Mouse (Mus musculus): Measurements from ENCODE around the gene Zfp597. TPM values are rescaled to one million over a fixed set of nuclear protein-coding genes. Genes with fewer than 3 reads are reported as not detected.
A peak's percentile ranks its signal among the peaks of the same experiment; 100 is the strongest.

Zfp597 gene
- polyA plus RNA-seq, 2 experiments = 2.0 TPM

- DNase-seq (ENCODE audit: low read depth in 3 of 3, low spot score in 3 of 3) (no peak), ATAC-seq (ENCODE audit: insufficient read depth) (no peak)
- H3K4me1 ChIP-seq (replicated peaks; ENCODE audit: control insufficient read depth in 2 of 2, insufficient read depth in 2 of 2, low read length in 1 of 2) = peaks cover 2 to 5% of the 10 kb centered on the region in 2 experiments; a peak in 3 of 4 replicates
- H3K36me3 ChIP-seq (replicated peaks; ENCODE audit: control insufficient read depth, insufficient read depth, low read depth) = no peaks in the 10 kb centered on the region; the same call in 1 of the 2 replicates
- H3K9me3 ChIP-seq (ENCODE audit: control insufficient read depth, low read length) = no peaks in the 10 kb centered on the region
- no peaks in the 10 kb centered on the region for H3K27me3 ChIP-seq (ENCODE audit: control insufficient read depth, insufficient read depth, low read length)
- no peak overlapping the region for H3K27ac ChIP-seq
- no peak overlapping the region for H3K4me3 ChIP-seq (ENCODE audit: insufficient read depth in 1 of 2, low read depth in 2 of 2, low read length in 2 of 2)
- TF ChIP-seq CTCF (IDR thresholded peaks at IDR 0.05; ENCODE audit: low read depth) = no peak
- no peak for TF ChIP-seq EP300 (IDR thresholded peaks at IDR 0.05; ENCODE audit: low read depth)
- WGBS (ENCODE audit: insufficient replicate concordance) = 85% methylated on average over 14 of the region's 14 CpGs
- H3K9ac ChIP-seq (replicated peaks) = no peak overlapping the region
- no peak overlapping the region for H3K4me2 ChIP-seq (ENCODE audit: low read depth)
These were observed 7.4 kb upstream of the Zfp597 start for GRCm38 (mm10) chr16:3891621-3892295.

- DNase-seq (ENCODE audit: low read depth in 3 of 3, low spot score in 3 of 3) (no peak), ATAC-seq (ENCODE audit: insufficient read depth) (0 out of 2 replicates have a peak, but pooled peaks have one; percentile 1)
- Histone ChIP-seq H3K9ac (replicated peaks) (peak overlapping the region; percentile 89), H3K4me2 (ENCODE audit: low read depth) (peak overlapping the region; percentile 83), H3K4me1 (replicated peaks; ENCODE audit: control insufficient read depth in 2 of 2, insufficient read depth in 2 of 2, low read length in 1 of 2) (peaks cover 8 to 20% of the 10 kb centered on the region in 2 experiments), H3K9me3 (ENCODE audit: control insufficient read depth, low read length) (no peaks in the 10 kb centered on the region), H3K36me3 (replicated peaks; ENCODE audit: control insufficient read depth, insufficient read depth, low read depth) (no peaks in the 10 kb centered on the region), H3K27me3 (ENCODE audit: control insufficient read depth, insufficient read depth, low read length) (no peaks in the 10 kb centered on the region), H3K27ac (peak overlapping the region; percentile 47), H3K4me3 (ENCODE audit: insufficient read depth in 1 of 2, low read depth in 2 of 2, low read length in 2 of 2) (peak overlapping the region; percentile 80 to 87)
- WGBS (ENCODE audit: insufficient replicate concordance) = 2% methylated on average over 10 of the region's 10 CpGs
- TF ChIP-seq CTCF (IDR thresholded peaks at IDR 0.05; ENCODE audit: low read depth) (no peak), EP300 (IDR thresholded peaks at IDR 0.05; ENCODE audit: low read depth) (no peak)
These were observed 807 bp upstream of the Zfp597 start for GRCm38 (mm10) chr16:3885065-3885670.

GRCm38 (mm10) chr16:3876346-3876745 lies 8.0 kb downstream of the Zfp597 start:
- H3K36me3 ChIP-seq (replicated peaks; ENCODE audit: control insufficient read depth, insufficient read depth, low read depth) = no peaks in the 10 kb centered on the region; the same call in 1 of the 2 replicates
- no peak overlapping the region for H3K4me3 ChIP-seq (ENCODE audit: insufficient read depth in 1 of 2, low read depth in 2 of 2, low read length in 2 of 2)
- WGBS (ENCODE audit: insufficient replicate concordance) = 79% methylated on average over 4 of the region's 4 CpGs
- H3K27me3 ChIP-seq (ENCODE audit: control insufficient read depth, insufficient read depth, low read length) = no peaks in the 10 kb centered on the region
- H3K9me3 ChIP-seq (ENCODE audit: control insufficient read depth, low read length) = no peaks in the 10 kb centered on the region
- ATAC-seq (ENCODE audit: insufficient read depth) (no peak), DNase-seq (ENCODE audit: low read depth in 3 of 3, low spot score in 3 of 3) (no peak)
- H3K4me1 ChIP-seq (replicated peaks; ENCODE audit: control insufficient read depth in 2 of 2, insufficient read depth in 2 of 2, low read length in 1 of 2) = peaks cover 10 to 11% of the 10 kb centered on the region in 2 experiments
- H3K27ac ChIP-seq = no peak overlapping the region
- TF ChIP-seq EP300 (IDR thresholded peaks at IDR 0.05; ENCODE audit: low read depth) (no peak), CTCF (IDR thresholded peaks at IDR 0.05; ENCODE audit: low read depth) (no peak)
- H3K9ac ChIP-seq (replicated peaks) = no peak overlapping the region
- no peak overlapping the region for H3K4me2 ChIP-seq (ENCODE audit: low read depth)

GRCm38 (mm10) chr16:3872216-3873047 lies 11.9 kb downstream of the Zfp597 start, which contains the start of gene Naa60:
Gene Naa60 (plus strand): TSS chr16:3872375.
- TF ChIP-seq CTCF (IDR thresholded peaks at IDR 0.05; ENCODE audit: low read depth) (no peak), EP300 (IDR thresholded peaks at IDR 0.05; ENCODE audit: low read depth) (no peak)
- WGBS (ENCODE audit: insufficient replicate concordance) = 5% methylated on average over 47 of the region's 47 CpGs
- H3K27me3 ChIP-seq (ENCODE audit: control insufficient read depth, insufficient read depth, low read length) = no peaks in the 10 kb centered on the region
- no peak within 1 kb of the TSS for H3K27ac ChIP-seq
- H3K36me3 ChIP-seq (replicated peaks; ENCODE audit: control insufficient read depth, insufficient read depth, low read depth) = no peaks in the 10 kb centered on the region
- H3K9me3 ChIP-seq (ENCODE audit: control insufficient read depth, low read length) = no peaks in the 10 kb centered on the region
- peaks cover 10 to 14% of the 10 kb centered on the region in 2 experiments for H3K4me1 ChIP-seq (replicated peaks; ENCODE audit: control insufficient read depth in 2 of 2, insufficient read depth in 2 of 2, low read length in 1 of 2)
- H3K4me2 ChIP-seq (ENCODE audit: low read depth) = peak within 1 kb of the TSS; percentile 97
- H3K4me3 ChIP-seq (ENCODE audit: insufficient read depth in 1 of 2, low read depth in 2 of 2, low read length in 2 of 2) = peak within 1 kb of the TSS; percentile 60 to 78
- H3K9ac ChIP-seq (replicated peaks) = peak within 1 kb of the TSS; percentile 67
- peak; percentile 91 for ATAC-seq (ENCODE audit: insufficient read depth)
- peak; percentile 63 to 66 (median 65) for DNase-seq (ENCODE audit: low read depth in 3 of 3, low spot score in 3 of 3)

Data from liver, embryonic 14.5 days (tissue).